Mouse (Mus musculus) forebrain, embryonic 10.5 days (tissue): Measurements from ENCODE around the gene Gm45713. TPM values are rescaled to one million over a fixed set of nuclear protein-coding genes. Genes with fewer than 3 reads are reported as not detected.
"Not testable (repeated sequence)": the region's sequence is repeated elsewhere in the genome, so short reads cannot be mapped to it uniquely, and the experiment has no call there.

Experiments used
- DNase-seq: peaks from one replicate; pipeline ENCODE4 v3.0.0-alpha.2; 2017; ENCODE audit warnings: low spot score; ENCODE audit errors: extremely low spot score
- H3K27ac ChIP-seq: fragments of 300-500 bp; sonication (generic); 2 replicates; pipeline ENCODE4 v1.5.1; 2016; ENCODE audit warnings: mild to moderate bottlenecking
- H3K27me3 ChIP-seq: fragments of 300-500 bp; sonication (generic); 2 replicates; pipeline ENCODE4 v1.6.1; 2016; ENCODE audit warnings: mild to moderate bottlenecking; ENCODE audit not compliant: poor library complexity, severe bottlenecking
- H3K36me3 ChIP-seq: fragments of 300-500 bp; sonication (generic); replicated peaks from 2 replicates; pipeline ENCODE4 v1.6.1; 2016; ENCODE audit warnings: mild to moderate bottlenecking, moderate library complexity
- H3K4me1 ChIP-seq: fragments of 300-500 bp; sonication (generic); 2 replicates; pipeline ENCODE4 v1.6.1; 2016
- H3K4me3 ChIP-seq: fragments of 300-500 bp; sonication (generic); 2 replicates; pipeline ENCODE4 v1.5.1; 2016; ENCODE audit warnings: mild to moderate bottlenecking, moderate library complexity
- H3K9me3 ChIP-seq: fragments of 300-500 bp; sonication (generic); 2 replicates; pipeline ENCODE4 v1.6.1; 2016; ENCODE audit warnings: mild to moderate bottlenecking, moderate library complexity
- WGBS: fragments of 180-500 bp; shearing (Covaris S2); methylation state at CpG from one replicate; pipeline ENCODE4 v1.1.7; 2016; 5-methylcytosine and 5-hydroxymethylcytosine counted together
- polyA plus RNA-seq: library from polyadenylated mRNA; unstranded; fragments of >200 nt; fragmentation: Nextera tagmentation; extraction: Ambion mirVana; gene quantifications from 2 replicates; pipeline ENCODE4 v1.2.1, GENCODE M21; 2016

Gm45713 gene
- polyA plus RNA-seq, 1 experiment from 2014 or later, result 0.11 TPM

DNA sequence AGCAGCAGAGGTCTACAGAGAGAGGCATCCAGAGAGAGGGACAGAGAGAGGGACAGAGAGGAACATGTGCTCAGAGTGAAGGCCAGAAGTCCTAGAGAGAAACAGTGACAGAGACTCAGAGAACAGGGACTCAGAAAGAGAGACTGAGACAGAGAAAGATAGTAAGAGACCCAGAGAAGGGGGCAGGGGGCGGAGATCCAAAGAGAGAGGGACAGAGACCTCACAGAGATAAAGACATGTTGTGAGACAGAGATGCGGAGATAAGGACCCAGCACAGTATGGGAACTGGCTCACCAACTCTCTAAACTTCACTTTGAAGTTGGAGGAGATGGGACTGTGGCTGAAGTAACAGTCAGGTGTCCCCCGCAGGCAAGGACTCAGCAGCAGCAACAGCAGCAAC is 661 bp downstream of the Gm45713 start:
- DNase-seq, result no peak
- H3K27ac ChIP-seq, result peak overlapping the region; percentile 68
- H3K4me3 ChIP-seq, result peak overlapping the region; percentile 55
- no peaks in the 10 kb centered on the region for H3K36me3 ChIP-seq
- H3K4me1 ChIP-seq, result peaks cover 28% of the 10 kb centered on the region
- peaks cover 44% of the 10 kb centered on the region for H3K27me3 ChIP-seq
- WGBS, result 77% methylated on average over 3 of the region's 3 CpGs
- H3K9me3 ChIP-seq, result no peaks in the 10 kb centered on the region

DNA sequence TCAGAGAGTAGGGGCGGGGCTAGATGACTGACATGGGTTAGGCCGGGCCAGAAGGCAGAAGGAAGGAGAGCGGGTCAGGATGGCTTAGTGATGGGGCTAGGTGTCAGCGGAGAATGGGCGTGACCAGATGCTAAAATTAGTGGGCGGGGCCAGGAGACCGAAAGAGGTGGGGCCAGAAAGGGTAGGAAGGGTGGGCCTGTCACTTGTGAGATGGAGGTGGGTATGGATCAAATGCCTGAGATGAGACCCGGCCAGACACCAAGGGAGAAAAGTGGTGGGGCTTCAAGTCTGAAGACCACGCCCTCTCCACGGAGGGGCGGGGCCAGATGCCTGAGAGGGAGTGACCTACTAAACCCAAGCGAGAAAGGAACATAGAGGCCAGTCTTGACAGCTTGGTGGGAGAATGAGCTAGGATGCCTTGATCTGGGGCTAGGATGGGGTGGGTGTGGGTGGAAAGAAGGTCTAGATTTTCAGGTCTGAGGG is 1.4 kb downstream of the Gm45713 start:
- Histone ChIP-seq H3K27ac (no peak overlapping the region), H3K36me3 (no peaks in the 10 kb centered on the region), H3K9me3 (no peaks in the 10 kb centered on the region), H3K4me1 (peaks cover 35% of the 10 kb centered on the region), H3K27me3 (peaks cover 44% of the 10 kb centered on the region), H3K4me3 (peak overlapping the region; percentile 55; the same call in 1 of the 2 replicates)
- WGBS, result 8% methylated on average over 12 of the region's 12 CpGs
- DNase-seq, result no peak

DNA sequence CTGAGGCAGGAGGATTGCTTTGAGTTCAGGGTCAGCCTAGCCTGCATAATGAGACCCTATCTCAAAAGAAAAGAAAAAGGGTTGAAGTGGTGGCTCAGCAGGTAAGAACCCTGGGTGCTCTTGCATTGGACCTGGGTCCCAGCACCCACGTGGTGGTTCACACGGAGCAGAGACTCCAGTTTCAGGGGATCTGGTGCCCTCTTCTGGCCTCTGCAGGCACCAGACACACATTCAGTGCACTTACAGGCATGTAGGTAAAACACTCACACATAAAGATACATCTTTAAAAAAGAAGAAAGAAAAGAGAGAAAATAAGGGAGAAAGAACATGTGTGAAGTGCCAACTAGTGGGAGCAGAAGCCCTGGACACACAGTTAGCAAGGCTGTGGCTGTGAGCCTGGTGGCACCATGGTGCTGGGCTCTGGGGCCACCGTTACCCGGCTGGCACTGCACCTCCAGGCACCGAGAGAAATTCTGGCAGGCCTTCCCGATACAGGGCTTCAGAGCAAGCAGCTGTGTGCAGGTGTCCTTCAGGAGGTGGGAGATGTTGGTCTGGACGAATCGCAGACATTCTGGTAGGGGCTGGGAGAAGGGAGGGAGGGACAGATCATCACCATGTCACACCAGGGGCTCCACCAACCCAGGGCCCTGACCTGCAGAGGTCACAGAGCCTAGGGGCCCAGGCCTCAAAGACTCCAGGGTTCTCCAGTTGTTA is 2.4 kb downstream of the Gm45713 start:
- 73% methylated on average over 8 of the region's 8 CpGs for whole genome bisulfite sequencing
- Histone ChIP-seq H3K36me3 (no peaks in the 10 kb centered on the region), H3K27ac (no peak overlapping the region), H3K27me3 (peaks cover 44% of the 10 kb centered on the region), H3K4me3 (no peak overlapping the region), H3K9me3 (no peaks in the 10 kb centered on the region), H3K4me1 (peaks cover 43% of the 10 kb centered on the region)
- no peak for DNase-seq

DNA sequence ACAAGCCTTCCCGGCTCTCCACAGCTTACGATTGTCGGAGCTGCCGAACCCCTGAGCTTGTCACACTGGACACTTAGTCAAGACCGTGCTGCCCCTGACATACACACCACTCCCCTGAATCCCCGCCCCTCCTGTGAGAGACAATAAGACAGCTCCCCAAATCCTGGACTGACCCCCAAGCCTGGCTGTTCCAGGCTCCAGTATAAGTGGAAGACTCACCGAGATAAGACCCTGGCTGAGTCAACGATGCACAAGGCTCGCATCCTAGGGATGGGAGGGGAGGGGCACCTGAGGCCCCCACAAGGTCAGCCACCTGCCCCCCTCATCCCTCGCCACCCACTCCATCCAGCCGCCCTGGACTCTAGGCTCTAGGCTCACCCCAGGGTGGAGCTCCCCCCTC is 4.2 kb downstream of the Gm45713 start:
- Histone ChIP-seq H3K27me3 (peaks cover 33% of the 10 kb centered on the region), H3K9me3 (no peaks in the 10 kb centered on the region), H3K27ac (peak overlapping the region; percentile 20; the same call in 1 of the 2 replicates), H3K4me3 (no peak overlapping the region), H3K36me3 (peaks cover 11% of the 10 kb centered on the region), H3K4me1 (peaks cover 50% of the 10 kb centered on the region)
- WGBS, result 78% methylated on average over 11 of the region's 11 CpGs
- DNase-seq, result no peak

DNA sequence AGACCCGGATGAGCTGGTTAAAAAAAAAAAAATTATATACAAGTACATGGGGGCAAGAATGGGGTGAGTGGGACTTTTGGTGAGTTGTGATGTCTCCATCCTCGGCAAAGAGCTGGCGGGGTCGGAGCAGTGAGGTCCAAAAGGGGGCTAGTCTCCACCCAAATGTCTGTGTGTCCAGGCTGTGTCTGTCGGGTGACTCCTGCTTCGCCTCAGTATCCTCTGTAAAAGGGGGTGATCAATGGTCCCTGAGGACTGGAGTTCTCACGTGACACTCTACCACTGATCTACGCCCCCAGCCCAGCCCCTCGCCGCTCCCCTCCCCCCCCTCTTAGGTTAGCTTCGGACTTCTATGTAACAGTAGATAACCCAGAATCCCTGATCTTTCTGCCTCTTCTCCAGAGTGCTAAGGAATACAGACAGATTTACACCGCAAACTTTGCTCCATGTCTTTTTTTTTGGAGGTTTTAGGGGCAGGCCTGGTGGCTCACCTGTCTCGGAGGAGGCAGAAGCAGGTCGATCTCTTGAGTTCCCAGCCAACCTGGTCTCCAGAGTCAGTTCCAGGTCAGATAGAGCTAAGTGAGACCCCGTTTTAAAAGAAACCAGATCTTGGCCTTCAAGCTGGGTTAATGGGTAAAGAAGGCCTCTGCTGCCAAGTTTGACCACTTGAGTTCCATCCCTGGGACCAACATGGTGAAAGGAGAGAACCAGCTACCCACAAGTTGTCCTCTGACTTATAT is 6.1 kb downstream of the Gm45713 start:
- Histone ChIP-seq H3K4me1 (peaks cover 54% of the 10 kb centered on the region), H3K4me3 (peak overlapping the region; percentile 98), H3K9me3 (no peaks in the 10 kb centered on the region), H3K36me3 (peaks cover 30% of the 10 kb centered on the region), H3K27me3 (peaks cover 16% of the 10 kb centered on the region), H3K27ac (peak overlapping the region; percentile 100)
- no peak for DNase-seq
- WGBS, result 58% methylated on average over 15 of the region's 15 CpGs

DNA sequence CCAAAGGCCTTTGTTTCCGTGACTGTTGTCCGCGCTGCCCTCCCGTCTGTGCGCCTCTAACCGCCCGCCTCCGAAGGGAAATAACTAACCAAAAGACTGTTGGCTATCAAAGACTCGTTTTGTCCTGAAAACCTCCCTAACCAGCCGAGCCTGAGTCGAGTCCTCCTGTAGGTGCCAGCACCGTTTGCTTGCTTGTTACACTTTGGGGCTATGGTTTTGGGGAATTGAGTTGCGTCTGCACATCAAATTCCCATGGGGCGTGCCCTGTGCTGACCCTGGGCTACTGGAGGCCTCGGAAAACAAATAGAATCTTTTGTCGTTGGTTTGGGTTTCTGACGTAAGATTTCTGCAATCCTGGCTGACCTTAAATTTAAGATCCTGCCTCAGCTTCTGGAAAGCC is 6.7 kb downstream of the Gm45713 start:
- under 1% methylated on average over 17 of the region's 17 CpGs for WGBS
- H3K4me1 ChIP-seq, result peaks cover 54% of the 10 kb centered on the region
- DNase-seq, result no peak

DNA sequence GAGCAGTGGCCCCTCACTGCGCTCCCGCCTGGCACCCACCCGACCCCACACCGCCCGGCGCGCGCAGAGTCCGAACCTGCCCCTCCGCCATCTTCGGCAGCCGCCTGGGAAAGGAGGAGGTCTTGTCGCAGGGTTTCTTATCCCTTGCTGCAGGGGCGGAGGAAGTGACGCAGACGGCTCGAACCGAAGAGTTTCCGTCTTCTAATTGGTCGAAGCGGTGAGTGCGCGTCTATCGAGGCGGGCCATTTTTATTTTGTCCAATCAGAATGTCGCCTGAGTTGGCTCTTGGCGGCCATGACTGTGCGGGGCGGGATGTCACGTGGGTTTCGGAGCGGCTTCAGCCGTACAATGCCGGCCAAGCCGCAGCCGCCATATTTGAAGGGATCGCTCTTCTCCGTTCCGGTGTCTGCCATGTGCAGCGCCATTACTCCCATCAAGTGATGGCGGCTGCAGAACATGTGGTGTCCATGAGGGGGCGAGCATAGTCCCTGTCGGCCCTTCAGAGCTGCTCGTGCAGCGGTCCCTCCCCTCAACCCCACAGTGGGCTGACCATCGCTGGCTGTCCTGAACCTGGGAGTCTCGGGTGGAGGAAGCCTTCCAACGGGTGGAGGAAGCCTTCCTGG is 7.3 kb downstream of the Gm45713 start, which contains the start of gene Rpl13a:
TSS of gene Rpl13a (minus strand) at position 138 of the 623 bp plus-strand sequence.
- under 1% methylated on average over 48 of the region's 48 CpGs for WGBS
- Histone ChIP-seq H3K27me3 (0 out of 2 replicates have a peak, but pooled peaks cover 5% of the 10 kb centered on the region), H3K36me3 (peaks cover 32% of the 10 kb centered on the region), H3K4me3 (peak within 1 kb of the TSS; percentile 98), H3K4me1 (peaks cover 48% of the 10 kb centered on the region), H3K27ac (peak within 1 kb of the TSS; percentile 100), H3K9me3 (no peaks in the 10 kb centered on the region)
- peak; percentile 99 for DNase-seq

More for the DNA sequence above, 6.7 kb downstream of the Gm45713 start:
- H3K9me3 ChIP-seq, result no peaks in the 10 kb centered on the region
- H3K36me3 ChIP-seq, result peaks cover 32% of the 10 kb centered on the region
- peaks cover 10% of the 10 kb centered on the region for H3K27me3 ChIP-seq
- peak overlapping the region; percentile 98 for H3K4me3 ChIP-seq
- H3K27ac ChIP-seq, result peak overlapping the region; percentile 100

DNA sequence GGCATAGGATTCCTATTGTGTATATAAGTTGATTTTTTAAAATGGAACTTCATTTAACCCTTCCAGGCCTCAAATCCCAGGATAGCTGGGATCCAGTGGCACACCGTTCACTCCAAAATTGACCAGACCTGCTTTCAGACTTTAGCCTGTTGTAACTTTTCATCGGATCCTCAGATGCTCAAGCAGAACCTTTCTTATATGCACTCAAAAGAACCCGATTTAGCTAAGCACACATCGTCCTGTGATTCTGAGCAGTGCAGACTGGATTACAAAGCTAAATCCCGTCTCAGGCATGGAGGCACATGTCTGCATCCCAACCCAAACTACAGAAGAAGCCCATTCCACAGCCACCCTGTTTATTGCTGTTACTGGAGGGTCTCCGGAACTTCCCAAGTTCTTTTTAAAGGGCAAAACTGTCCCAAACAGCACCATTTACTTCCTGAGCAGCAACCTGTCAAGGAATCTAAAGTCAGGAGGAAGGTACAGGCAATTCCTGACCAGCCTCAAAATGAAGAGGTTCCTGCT is 8.3 kb downstream of the Gm45713 start:
- H3K27ac ChIP-seq, result peak overlapping the region; percentile 100
- whole genome bisulfite sequencing, result 3% methylated on average over 6 of the region's 6 CpGs
- H3K36me3 ChIP-seq, result peaks cover 38% of the 10 kb centered on the region
- H3K4me1 ChIP-seq, result peaks cover 52% of the 10 kb centered on the region
- H3K27me3 ChIP-seq, result 0 out of 2 replicates have a peak, but pooled peaks cover 5% of the 10 kb centered on the region
- H3K4me3 ChIP-seq, result peak overlapping the region; percentile 98
- no peaks in the 10 kb centered on the region for H3K9me3 ChIP-seq
- no peak for DNase-seq

DNA sequence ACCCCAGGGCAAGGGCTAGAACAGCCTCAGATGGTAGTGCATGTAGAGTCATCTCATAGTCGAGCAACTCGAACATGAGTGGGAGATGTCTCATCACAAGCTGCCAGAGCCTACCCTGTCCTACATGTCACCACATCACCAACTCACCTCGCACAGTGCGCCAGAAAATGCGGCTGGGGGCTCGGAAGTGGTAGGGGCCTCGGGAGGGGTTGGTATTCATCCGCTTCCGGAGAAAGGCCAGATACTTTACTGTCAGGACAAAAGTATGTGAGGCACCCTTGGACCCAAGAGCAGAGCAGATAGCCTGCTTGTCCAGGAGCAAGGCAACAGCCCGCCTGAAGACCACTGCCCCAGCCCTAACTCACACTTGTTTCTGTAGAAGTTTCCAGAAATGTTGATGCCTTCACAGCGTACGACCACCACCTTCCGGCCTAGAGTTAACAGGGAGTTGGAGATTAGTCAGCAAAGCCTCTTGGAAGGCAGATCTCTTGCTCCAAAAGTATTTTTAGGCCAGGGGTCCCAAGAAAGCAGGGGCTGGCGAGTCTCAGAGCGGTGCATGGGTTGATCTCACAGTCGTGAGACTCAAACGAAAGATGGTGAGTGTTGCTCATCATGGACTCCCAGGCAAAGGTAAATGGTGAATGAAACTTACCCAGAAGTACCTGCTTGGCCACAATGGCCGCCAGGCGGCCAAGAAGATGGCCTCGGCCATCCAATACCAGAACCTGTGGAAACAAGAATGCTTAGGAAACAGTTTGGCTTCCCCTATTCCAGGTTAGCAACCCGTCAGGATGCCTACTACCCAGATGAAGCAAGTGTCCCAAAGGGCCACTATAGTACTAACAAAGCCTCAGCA is 9.0 kb downstream of the Gm45713 start:
- Histone ChIP-seq H3K9me3 (no peaks in the 10 kb centered on the region), H3K27ac (peak overlapping the region; percentile 100), H3K4me1 (peaks cover 59% of the 10 kb centered on the region), H3K27me3 (0 out of 2 replicates have a peak, but pooled peaks cover 4% of the 10 kb centered on the region), H3K4me3 (peak overlapping the region; percentile 98), H3K36me3 (peaks cover 45% of the 10 kb centered on the region)
- peak; percentile 42 for DNase-seq
- WGBS, result 54% methylated on average over 21 of the region's 21 CpGs

DNA sequence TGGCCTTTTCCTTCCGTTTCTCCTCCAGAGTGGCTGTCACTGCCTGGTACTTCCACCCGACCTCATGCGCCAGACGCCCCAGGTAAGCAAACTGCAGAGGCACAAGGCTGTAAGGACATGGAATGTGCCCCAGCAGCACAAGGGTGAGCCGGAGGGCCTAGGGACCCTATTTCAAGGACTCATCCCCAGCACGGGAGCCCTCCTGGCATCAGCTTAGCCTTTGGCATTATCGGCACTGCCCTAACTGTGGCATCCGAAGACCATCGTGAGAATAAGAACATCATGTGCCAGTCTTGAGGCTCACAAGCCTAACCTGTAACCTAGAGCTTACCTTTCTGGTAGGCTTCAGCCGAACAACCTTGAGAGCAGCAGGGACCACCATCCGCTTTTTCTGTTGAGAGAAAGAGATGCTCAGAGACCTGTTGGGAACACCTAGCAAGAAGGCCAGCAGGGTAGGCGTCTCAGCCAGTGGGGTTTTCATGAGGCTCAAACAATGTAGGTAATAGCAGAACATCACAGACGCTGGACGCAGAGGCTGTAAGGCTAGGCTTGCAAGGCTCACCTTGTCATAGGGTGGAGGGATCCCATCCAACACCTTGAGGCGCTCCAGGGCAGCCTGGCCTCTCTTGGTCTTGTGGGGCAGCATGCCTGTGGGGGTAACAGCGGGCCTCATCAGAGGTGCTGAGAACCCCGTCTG is 9.7 kb downstream of the Gm45713 start:
- Histone ChIP-seq H3K36me3 (peaks cover 53% of the 10 kb centered on the region), H3K27me3 (no peaks in the 10 kb centered on the region), H3K9me3 (no peaks in the 10 kb centered on the region), H3K27ac (peak overlapping the region; percentile 100), H3K4me1 (peaks cover 67% of the 10 kb centered on the region), H3K4me3 (peak overlapping the region; percentile 98)
- 81% methylated on average over 17 of the region's 17 CpGs for WGBS
- no peak for DNase-seq

DNA sequence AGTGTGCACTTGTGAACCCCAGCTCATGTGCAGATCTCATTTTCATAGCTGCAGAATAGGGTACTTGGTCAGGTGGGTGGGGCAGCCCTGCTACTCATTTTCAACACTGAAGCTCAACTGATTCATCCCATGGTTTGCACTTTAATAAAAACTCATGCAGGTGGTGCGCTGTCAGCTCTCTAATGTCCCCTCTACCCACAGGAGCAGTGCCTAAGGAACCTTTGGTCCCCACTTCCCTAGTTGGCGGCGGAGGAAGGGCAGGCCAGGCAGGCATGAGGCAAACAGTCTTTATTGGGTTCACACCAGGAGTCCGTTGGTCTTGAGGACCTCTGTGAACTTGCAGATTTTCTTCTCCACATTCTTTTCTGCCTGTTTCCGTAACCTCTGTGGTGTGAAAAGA is 10.4 kb downstream of the Gm45713 start:
- Histone ChIP-seq H3K36me3 (peaks cover 59% of the 10 kb centered on the region), H3K27ac (peak overlapping the region; percentile 100), H3K4me1 (peaks cover 70% of the 10 kb centered on the region), H3K4me3 (peak overlapping the region; percentile 98)
- H3K27me3 ChIP-seq, H3K9me3 ChIP-seq, DNase-seq: not testable (repeated sequence)
- 67% methylated on average over 5 of the region's 5 CpGs for WGBS
